Mouse (Mus musculus): ENCODE measurements around the gene Thumpd3. TPM values are rescaled to one million over a fixed set of nuclear protein-coding genes. Genes with fewer than 3 reads are reported as not detected.

Thumpd3 gene
- 10.6 and 11.3 TPM in 2 replicates for polyA plus RNA-seq (2012; rRNA removed)

GRCm38 (mm10) chr6:113046041-113046975 is at the start of gene Thumpd3:
Gene Thumpd3, plus strand, starts transcription at chr6:113046225.
- DNase-seq (ENCODE audit: low read depth, low spot score) = no peak
- WGBS = under 1% methylated on average over 59 of the region's 59 CpGs

GRCm38 (mm10) chr6:112999199-112999598 is 46.8 kb upstream of the Thumpd3 start:
- DNase-seq (ENCODE audit: low read depth, low spot score) = no peak
- 48% methylated on average over 2 of the region's 2 CpGs for WGBS

GRCm38 (mm10) chr6:113000666-113001287 is 45.2 kb upstream of the Thumpd3 start:
- WGBS = 36% methylated on average over 11 of the region's 11 CpGs
- peak; percentile 82 for DNase-seq (ENCODE audit: low read depth, low spot score)

- WGBS = 78% methylated on average over 12 of the region's 12 CpGs
- no peak for DNase-seq (ENCODE audit: low read depth, low spot score)
Observed at GRCm38 (mm10) chr6:113001719-113002118, 44.3 kb upstream of the Thumpd3 start.

GRCm38 (mm10) chr6:113003313-113004111 is 42.5 kb upstream of the Thumpd3 start:
- WGBS = 35% methylated on average over 10 of the region's 10 CpGs
- DNase-seq (ENCODE audit: low read depth, low spot score) = peak; percentile 64

GRCm38 (mm10) chr6:113006833-113007232 is 39.2 kb upstream of the Thumpd3 start:
- 26% methylated on average over 2 of the region's 2 CpGs for WGBS
- no peak for DNase-seq (ENCODE audit: low read depth, low spot score)

GRCm38 (mm10) chr6:113011886-113012285 is 34.1 kb upstream of the Thumpd3 start:
- no peak for DNase-seq (ENCODE audit: low read depth, low spot score)

GRCm38 (mm10) chr6:113012495-113012941 is 33.5 kb upstream of the Thumpd3 start:
- WGBS = 6% methylated on average over 6 of the region's 6 CpGs
- no peak for DNase-seq (ENCODE audit: low read depth, low spot score)

More at GRCm38 (mm10) chr6:113011886-113012285, 34.1 kb upstream of the Thumpd3 start:
- WGBS = 24% methylated on average over 2 of the region's 2 CpGs

GRCm38 (mm10) chr6:113013550-113013949 is 32.5 kb upstream of the Thumpd3 start:
- 67% methylated on average over 4 of the region's 4 CpGs for WGBS

GRCm38 (mm10) chr6:113017500-113018047 is 28.5 kb upstream of the Thumpd3 start:
- 19% methylated on average over 12 of the region's 12 CpGs for whole genome bisulfite sequencing
- DNase-seq (ENCODE audit: low read depth, low spot score) = no peak

More at GRCm38 (mm10) chr6:113013550-113013949, 32.5 kb upstream of the Thumpd3 start:
- no peak for DNase-seq (ENCODE audit: low read depth, low spot score)

GRCm38 (mm10) chr6:113018139-113018538 is 27.9 kb upstream of the Thumpd3 start:
- DNase-seq (ENCODE audit: low read depth, low spot score) = no peak
- 42% methylated on average over 6 of the region's 6 CpGs for WGBS

- DNase-seq (ENCODE audit: low read depth, low spot score) = no peak
- WGBS = 16% methylated on average over 8 of the region's 8 CpGs
Observed at GRCm38 (mm10) chr6:113024866-113025265, 21.2 kb upstream of the Thumpd3 start.

GRCm38 (mm10) chr6:113025774-113026173 is 20.3 kb upstream of the Thumpd3 start:
- WGBS = 84% methylated on average over 5 of the region's 5 CpGs
- DNase-seq (ENCODE audit: low read depth, low spot score) = no peak

GRCm38 (mm10) chr6:113027446-113027845 is 18.6 kb upstream of the Thumpd3 start:
- 59% methylated on average over 2 of the region's 2 CpGs for WGBS
- no peak for DNase-seq (ENCODE audit: low read depth, low spot score)

GRCm38 (mm10) chr6:113029006-113029405 is 17.0 kb upstream of the Thumpd3 start:
- 86% methylated on average over 3 of the region's 3 CpGs for WGBS
- no peak for DNase-seq (ENCODE audit: low read depth, low spot score)

GRCm38 (mm10) chr6:113030553-113030952 is 15.5 kb upstream of the Thumpd3 start:
- no peak for DNase-seq (ENCODE audit: low read depth, low spot score)
- 33% methylated on average over 3 of the region's 3 CpGs for WGBS

- no peak for DNase-seq (ENCODE audit: low read depth, low spot score)
- 34% methylated on average over 10 of the region's 10 CpGs for WGBS
Observed at GRCm38 (mm10) chr6:113030970-113031660, 14.9 kb upstream of the Thumpd3 start.

GRCm38 (mm10) chr6:113032121-113032520 is 13.9 kb upstream of the Thumpd3 start:
- WGBS = 73% methylated on average over 3 of the region's 3 CpGs
- no peak for DNase-seq (ENCODE audit: low read depth, low spot score)

GRCm38 (mm10) chr6:113033185-113033584 is 12.8 kb upstream of the Thumpd3 start:
- WGBS = 83% methylated on average over 2 of the region's 2 CpGs

More at GRCm38 (mm10) chr6:113033185-113033584, 12.8 kb upstream of the Thumpd3 start:
- DNase-seq (ENCODE audit: low read depth, low spot score) = no peak
